Mouse (Mus musculus): ENCODE results near the gene Flcn. TPM values are rescaled to one million over a fixed set of nuclear protein-coding genes. Genes with fewer than 3 reads are reported as not detected.

Flcn gene
- polyA plus RNA-seq, 1 experiment from 2014 or later: 19.3 TPM

GRCm38 (mm10) chr11:59744374-59744773, 65.4 kb downstream of the Flcn start:
- H3K36me3 ChIP-seq (ENCODE audit: control insufficient read depth, insufficient read depth): no peaks in the 10 kb centered on the region; the same call in 1 of the 2 replicates
- no peak overlapping the region for H3K4me3 ChIP-seq (ENCODE audit: low read depth, low read length)
- H3K9ac ChIP-seq (ENCODE audit: low read depth, low read length): no peak overlapping the region
- H3K4me1 ChIP-seq (ENCODE audit: control insufficient read depth, low read depth, low read length): peaks cover 2% of the 10 kb centered on the region
- no peak overlapping the region for H3K4me2 ChIP-seq (ENCODE audit: low read depth, low read length)
- no peak overlapping the region for H3K27ac ChIP-seq (ENCODE audit: low read length)
- H3K9me3 ChIP-seq (replicated peaks; ENCODE audit: control insufficient read depth, low read length): no peaks in the 10 kb centered on the region
- H3K27me3 ChIP-seq (ENCODE audit: control insufficient read depth, insufficient read depth, low read depth, low read length): no peaks in the 10 kb centered on the region
- 78% methylated on average over 4 of the region's 4 CpGs for WGBS (ENCODE audit: insufficient replicate concordance)
- ATAC-seq (ENCODE audit: low read depth): no peak

DNA sequence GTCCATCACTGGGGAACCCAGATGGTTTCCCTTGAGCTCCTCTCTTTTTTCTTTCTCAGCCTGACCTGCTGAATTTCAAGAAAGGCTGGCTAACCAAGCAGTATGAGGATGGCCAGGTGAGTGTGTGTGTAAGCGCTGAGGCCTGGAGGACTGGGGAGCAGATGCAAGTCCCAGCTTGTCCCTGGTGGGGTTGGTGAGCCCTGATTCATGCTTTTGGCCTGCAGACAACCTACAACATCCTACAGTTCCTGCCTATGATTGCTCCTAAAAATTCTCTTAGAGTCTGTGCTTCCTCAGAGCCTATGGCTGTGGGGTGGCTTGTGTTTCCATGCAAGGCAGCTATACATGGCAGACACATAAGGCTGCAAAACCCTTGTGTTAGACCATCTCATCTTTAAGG, 66.1 kb downstream of the Flcn start:
- no peak overlapping the region for H3K4me3 ChIP-seq (ENCODE audit: low read depth, low read length)
- H3K4me2 ChIP-seq (ENCODE audit: low read depth, low read length): no peak overlapping the region
- H3K4me1 ChIP-seq (ENCODE audit: control insufficient read depth, low read depth, low read length): peaks cover 2% of the 10 kb centered on the region
- 85% methylated on average over 1 of the region's 1 CpGs for WGBS (ENCODE audit: insufficient replicate concordance)
- no peaks in the 10 kb centered on the region; the same call in 1 of the 2 replicates for H3K36me3 ChIP-seq (ENCODE audit: control insufficient read depth, insufficient read depth)
- H3K9ac ChIP-seq (ENCODE audit: low read depth, low read length): no peak overlapping the region
- H3K27ac ChIP-seq (ENCODE audit: low read length): no peak overlapping the region
- ATAC-seq (ENCODE audit: low read depth): no peak
- no peaks in the 10 kb centered on the region for H3K9me3 ChIP-seq (replicated peaks; ENCODE audit: control insufficient read depth, low read length)
- no peaks in the 10 kb centered on the region for H3K27me3 ChIP-seq (ENCODE audit: control insufficient read depth, insufficient read depth, low read depth, low read length)

DNA sequence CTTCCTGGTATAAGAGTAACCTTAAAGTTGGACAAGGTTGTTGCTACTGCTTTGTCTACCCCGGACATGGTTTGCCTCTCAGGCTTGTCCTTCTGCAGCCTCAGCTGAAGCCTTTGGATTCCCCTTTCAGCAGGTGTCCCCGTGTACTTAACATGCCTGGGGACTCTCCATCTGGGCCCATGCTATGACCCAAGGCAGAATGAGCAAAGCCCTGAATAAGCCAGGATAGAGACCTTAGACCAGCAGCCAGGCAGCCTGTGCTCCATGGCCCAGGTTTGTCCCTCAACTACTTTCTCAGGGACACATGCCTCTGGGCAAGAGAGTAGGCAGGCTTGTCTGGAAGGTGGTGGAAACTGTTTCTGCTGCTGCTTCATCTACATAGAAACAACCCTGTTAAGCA, 66.5 kb downstream of the Flcn start:
- Histone ChIP-seq H3K9ac (ENCODE audit: low read depth, low read length) (no peak overlapping the region), H3K4me2 (ENCODE audit: low read depth, low read length) (no peak overlapping the region), H3K36me3 (ENCODE audit: control insufficient read depth, insufficient read depth) (no peaks in the 10 kb centered on the region; the same call in 1 of the 2 replicates), H3K27me3 (ENCODE audit: control insufficient read depth, insufficient read depth, low read depth, low read length) (no peaks in the 10 kb centered on the region), H3K9me3 (replicated peaks; ENCODE audit: control insufficient read depth, low read length) (no peaks in the 10 kb centered on the region), H3K27ac (ENCODE audit: low read length) (no peak overlapping the region), H3K4me1 (ENCODE audit: control insufficient read depth, low read depth, low read length) (peaks cover 2% of the 10 kb centered on the region), H3K4me3 (ENCODE audit: low read depth, low read length) (no peak overlapping the region)
- WGBS (ENCODE audit: insufficient replicate concordance): 72% methylated on average over 2 of the region's 2 CpGs
- no peak for ATAC-seq (ENCODE audit: low read depth)

DNA sequence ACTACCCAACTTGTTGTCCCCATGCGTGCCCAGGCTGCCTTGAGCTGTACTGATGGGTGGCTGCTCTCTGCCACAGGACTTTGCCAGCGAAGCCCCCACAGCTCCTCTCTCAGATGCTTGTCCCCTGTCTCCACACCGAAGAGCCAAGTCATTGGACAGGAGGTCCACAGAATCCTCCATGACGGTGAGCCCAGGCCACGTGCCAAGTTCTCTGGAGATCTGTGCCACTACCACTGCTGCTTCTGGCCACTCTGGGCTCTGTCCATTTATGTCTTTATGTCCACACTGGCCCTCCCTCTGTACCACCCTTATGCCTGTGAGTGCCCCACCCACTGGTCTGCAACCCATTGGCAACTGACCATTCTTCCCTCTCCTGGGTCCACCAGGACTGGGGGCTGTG, 67.9 kb downstream of the Flcn start:
- H3K4me3 ChIP-seq (ENCODE audit: low read depth, low read length): no peak overlapping the region
- H3K36me3 ChIP-seq (ENCODE audit: control insufficient read depth, insufficient read depth): no peaks in the 10 kb centered on the region; the same call in 1 of the 2 replicates
- ATAC-seq (ENCODE audit: low read depth): no peak
- H3K9ac ChIP-seq (ENCODE audit: low read depth, low read length): no peak overlapping the region
- H3K4me2 ChIP-seq (ENCODE audit: low read depth, low read length): no peak overlapping the region
- H3K27ac ChIP-seq (ENCODE audit: low read length): no peak overlapping the region
- WGBS (ENCODE audit: insufficient replicate concordance): 85% methylated on average over 5 of the region's 5 CpGs
- no peaks in the 10 kb centered on the region for H3K27me3 ChIP-seq (ENCODE audit: control insufficient read depth, insufficient read depth, low read depth, low read length)
- H3K9me3 ChIP-seq (replicated peaks; ENCODE audit: control insufficient read depth, low read length): no peaks in the 10 kb centered on the region
- H3K4me1 ChIP-seq (ENCODE audit: control insufficient read depth, low read depth, low read length): peaks cover 2% of the 10 kb centered on the region

Other genes starting within 250 kb of the Flcn start
- not detected in 2 replicates for gene Olfr222, start 233.8 kb downstream of the Flcn start, polyA plus RNA-seq (2015; fragmentation: Nextera tagmentation; extraction: Ambion mirVana)
- not detected in 2 replicates for gene Olfr223, start 216.7 kb downstream of the Flcn start, polyA plus RNA-seq (2015; fragmentation: Nextera tagmentation; extraction: Ambion mirVana)
- gene Mprip, start 148.7 kb downstream of the Flcn start, polyA plus RNA-seq (2015; fragmentation: Nextera tagmentation; extraction: Ambion mirVana): 5.7 and 6.6 TPM in 2 replicates
- gene Pld6, start 22.4 kb downstream of the Flcn start, polyA plus RNA-seq (2015; fragmentation: Nextera tagmentation; extraction: Ambion mirVana): 2.1 and 2.5 TPM in 2 replicates
- 12.8 and 15.2 TPM in 2 replicates for gene Nt5m, start 29.4 kb upstream of the Flcn start, polyA plus RNA-seq (2015; fragmentation: Nextera tagmentation; extraction: Ambion mirVana)
- gene Cops3, start 29.8 kb upstream of the Flcn start, polyA plus RNA-seq (2015; fragmentation: Nextera tagmentation; extraction: Ambion mirVana): 81.3 and 84.8 TPM in 2 replicates
- 17.6 and 17.7 TPM in 2 replicates for gene Med9, start 138.2 kb upstream of the Flcn start, polyA plus RNA-seq (2015; fragmentation: Nextera tagmentation; extraction: Ambion mirVana)
- gene Rasd1, start 154.9 kb upstream of the Flcn start, polyA plus RNA-seq (2015; fragmentation: Nextera tagmentation; extraction: Ambion mirVana): 1.6 and 1.7 TPM in 2 replicates
- 43.1 and 63.2 TPM in 2 replicates for gene Pemt, start 236.5 kb upstream of the Flcn start, polyA plus RNA-seq (2015; fragmentation: Nextera tagmentation; extraction: Ambion mirVana)